Mouse (Mus musculus): Measurements from ENCODE around the gene Amt. TPM values are rescaled to one million over a fixed set of nuclear protein-coding genes. Genes with fewer than 3 reads are reported as not detected.
"Not testable (repeated sequence)": the region's sequence is repeated elsewhere in the genome, so short reads cannot be mapped to it uniquely, and the experiment has no call there.

Amt gene
- total and polyA plus RNA-seq, 2 experiments from 2014 or later, result 22.5 to 28.5 TPM

DNA sequence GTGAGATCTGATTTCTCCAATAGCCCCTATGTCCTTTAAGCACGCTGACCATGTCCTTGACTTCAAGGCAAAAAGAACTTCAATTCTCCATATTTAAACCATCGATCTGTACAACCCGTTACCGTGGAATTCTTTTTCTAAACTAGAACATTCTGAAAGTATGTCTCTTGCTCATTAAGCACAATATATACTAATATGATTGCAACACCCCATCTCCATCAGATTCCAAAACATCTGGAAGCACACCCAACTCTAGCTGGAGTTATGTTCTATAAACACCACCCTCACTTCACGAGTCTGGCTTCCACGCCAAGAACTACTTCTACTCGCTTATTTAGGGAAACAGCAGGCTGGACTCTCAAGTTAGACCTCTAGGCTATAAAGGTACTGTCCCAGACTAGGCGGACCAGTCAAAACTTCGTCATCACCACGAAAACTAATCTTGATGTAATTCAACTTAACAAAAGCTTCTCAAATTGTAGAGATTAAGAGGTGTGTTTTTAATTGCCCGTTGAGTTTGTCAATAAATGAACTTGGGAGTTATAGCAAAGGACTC is 34.1 kb upstream of the Amt start:
- peaks cover 19% of the 10 kb centered on the region for H3K4me1 ChIP-seq (ENCODE audit: insufficient read depth, low read length)
- DNase-seq (ENCODE audit: low spot score) (no peak), ATAC-seq (no peak)
- H3K4me2 ChIP-seq (ENCODE audit: low read depth, low read length), result peak overlapping the region; percentile 73
- H3K27me3 ChIP-seq (ENCODE audit: insufficient read depth, low read length), result no peaks in the 10 kb centered on the region
- WGBS, result 40% methylated on average over 11 of the region's 11 CpGs
- peak overlapping the region; percentile 98 for H3K9ac ChIP-seq (replicated peaks; ENCODE audit: low read length)
- TF ChIP-seq CTCF (IDR thresholded peaks at IDR 0.05; ENCODE audit: low read depth), result no peak
- peak overlapping the region; percentile 95 for H3K4me3 ChIP-seq (ENCODE audit: low read length)
- no peaks in the 10 kb centered on the region for H3K36me3 ChIP-seq (ENCODE audit: insufficient read depth, low read length)
- H3K9me3 ChIP-seq (ENCODE audit: low read length), result no peaks in the 10 kb centered on the region
- peak overlapping the region; percentile 96; the same call in 1 of the 2 replicates for H3K27ac ChIP-seq

DNA sequence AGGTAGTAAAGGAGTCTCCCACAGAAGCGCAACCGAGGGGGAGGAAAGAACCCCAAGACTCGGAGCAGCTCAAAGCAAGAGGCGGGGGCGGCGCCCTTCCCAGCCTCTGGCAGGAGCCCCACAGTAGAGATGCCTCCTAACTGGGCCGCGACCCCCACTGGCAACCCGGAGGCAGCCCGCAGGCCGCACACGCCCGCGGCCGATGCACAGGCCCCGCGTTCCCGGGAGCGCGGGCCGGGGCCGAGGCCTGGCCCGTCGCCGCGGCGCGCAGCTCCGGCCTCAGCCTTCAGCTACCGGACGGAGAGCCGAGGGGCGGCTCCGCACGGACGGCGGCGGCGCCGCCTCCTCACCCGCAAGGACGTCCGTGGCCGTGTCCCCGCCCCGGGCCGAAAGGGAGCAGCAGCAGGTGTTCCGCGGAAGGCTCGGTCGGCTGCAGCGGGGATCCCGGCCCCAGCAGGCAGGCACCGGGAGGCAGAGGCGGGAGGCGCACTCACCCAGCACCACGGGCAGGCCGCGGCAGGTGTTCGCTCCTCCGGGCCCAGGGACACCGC is 33.4 kb upstream of the Amt start:
- Histone ChIP-seq H3K27me3 (ENCODE audit: insufficient read depth, low read length) (no peaks in the 10 kb centered on the region), H3K9me3 (ENCODE audit: low read length) (no peaks in the 10 kb centered on the region), H3K4me1 (ENCODE audit: insufficient read depth, low read length) (peaks cover 19% of the 10 kb centered on the region), H3K36me3 (ENCODE audit: insufficient read depth, low read length) (no peaks in the 10 kb centered on the region), H3K4me3 (ENCODE audit: low read length) (peak overlapping the region; percentile 95), H3K27ac (peak overlapping the region; percentile 96), H3K9ac (replicated peaks; ENCODE audit: low read length) (peak overlapping the region; percentile 98), H3K4me2 (ENCODE audit: low read depth, low read length) (peak overlapping the region; percentile 73)
- ATAC-seq (peak; percentile 47), DNase-seq (ENCODE audit: low spot score) (peak; percentile 66)
- TF ChIP-seq CTCF (IDR thresholded peaks at IDR 0.05; ENCODE audit: low read depth), result no peak
- under 1% methylated on average over 59 of the region's 62 CpGs for WGBS

DNA sequence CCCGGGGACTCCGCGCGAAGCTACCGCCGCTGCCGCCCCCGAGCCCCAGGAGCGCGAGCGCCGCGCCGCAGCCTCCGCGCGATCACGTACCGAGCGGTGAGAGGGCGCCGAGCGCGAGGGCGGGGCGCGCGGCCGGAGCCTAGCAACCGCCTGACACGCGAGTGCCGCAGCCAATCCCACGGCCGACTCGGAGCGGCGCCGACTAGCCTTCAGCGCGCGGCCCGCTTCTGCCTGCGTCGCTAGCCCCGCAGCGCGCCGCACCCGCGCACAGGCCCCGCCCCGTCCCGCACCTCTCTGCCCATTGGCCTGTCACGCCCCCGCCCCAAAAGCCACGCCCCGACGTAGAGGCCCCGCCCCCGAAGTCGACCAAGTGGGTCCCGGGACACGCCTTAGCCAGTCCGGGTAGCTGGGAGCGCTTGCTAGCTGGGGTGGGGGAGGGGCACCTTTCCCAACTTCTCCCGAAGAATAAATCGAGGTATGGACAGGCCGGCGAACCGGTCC is 32.9 kb upstream of the Amt start, which contains the start of gene Dag1:
TSS of gene Dag1 (minus strand) at position 269 of the 501 bp plus-strand sequence.
- Histone ChIP-seq H3K9ac (replicated peaks; ENCODE audit: low read length) (peak within 1 kb of the TSS; percentile 98), H3K4me1 (ENCODE audit: insufficient read depth, low read length) (peaks cover 19% of the 10 kb centered on the region), H3K27me3 (ENCODE audit: insufficient read depth, low read length) (no peaks in the 10 kb centered on the region), H3K27ac (peak within 1 kb of the TSS; percentile 96), H3K4me3 (ENCODE audit: low read length) (peak within 1 kb of the TSS; percentile 95), H3K9me3 (ENCODE audit: low read length) (no peaks in the 10 kb centered on the region), H3K4me2 (ENCODE audit: low read depth, low read length) (peak within 1 kb of the TSS; percentile 73), H3K36me3 (ENCODE audit: insufficient read depth, low read length) (no peaks in the 10 kb centered on the region)
- ATAC-seq (peak; percentile 99), DNase-seq (ENCODE audit: low spot score) (peak; percentile 98)
- WGBS, result under 1% methylated on average over 60 of the region's 71 CpGs
- 0 out of 2 replicates have a peak, but pooled peaks have one; percentile 20 for TF ChIP-seq CTCF (IDR thresholded peaks at IDR 0.05; ENCODE audit: low read depth)

DNA sequence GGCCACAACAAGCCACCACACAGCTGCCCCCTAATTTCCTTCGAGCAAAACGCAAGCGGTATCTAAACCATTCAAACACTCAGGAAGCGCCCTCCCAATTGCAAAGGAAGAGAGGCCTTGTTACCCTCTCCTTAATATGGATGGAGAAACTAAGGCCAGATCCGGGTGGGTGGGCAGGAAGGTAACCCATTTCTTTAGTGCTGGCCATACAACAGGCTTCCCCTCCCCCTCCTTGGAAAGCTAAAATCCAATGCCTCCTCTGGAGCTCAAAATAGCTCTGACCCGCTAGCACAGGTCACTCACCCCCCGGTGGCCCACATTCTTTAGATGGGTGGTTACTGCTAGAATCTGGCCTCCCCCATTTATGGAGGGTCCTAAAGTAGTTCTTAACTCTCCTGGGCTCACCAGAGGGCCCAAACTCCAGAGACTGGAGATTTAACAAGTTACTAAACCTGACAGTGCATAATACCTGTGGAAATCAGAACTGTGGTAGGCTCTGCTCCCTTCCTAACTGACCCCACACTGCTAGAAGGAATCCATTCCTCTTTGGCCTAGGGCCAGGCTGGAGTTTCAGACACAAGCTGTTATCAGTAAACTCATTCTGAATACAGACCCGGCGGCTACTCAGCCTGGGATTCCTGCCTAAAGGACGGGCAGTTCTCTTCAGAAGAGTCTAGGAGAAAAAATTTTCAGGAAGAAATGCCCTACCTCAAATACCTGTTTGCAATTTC is 32.3 kb upstream of the Amt start:
- Histone ChIP-seq H3K4me3 (ENCODE audit: low read length) (peak overlapping the region; percentile 95), H3K27ac (peak overlapping the region; percentile 96), H3K4me1 (ENCODE audit: insufficient read depth, low read length) (peaks cover 19% of the 10 kb centered on the region), H3K27me3 (ENCODE audit: insufficient read depth, low read length) (no peaks in the 10 kb centered on the region), H3K9me3 (ENCODE audit: low read length) (no peaks in the 10 kb centered on the region), H3K4me2 (ENCODE audit: low read depth, low read length) (peak overlapping the region; percentile 73), H3K9ac (replicated peaks; ENCODE audit: low read length) (peak overlapping the region; percentile 98), H3K36me3 (ENCODE audit: insufficient read depth, low read length) (no peaks in the 10 kb centered on the region)
- WGBS, result 16% methylated on average over 10 of the region's 10 CpGs
- DNase-seq (ENCODE audit: low spot score) (peak; percentile 20), ATAC-seq (no peak)
- TF ChIP-seq CTCF (IDR thresholded peaks at IDR 0.05; ENCODE audit: low read depth), result no peak; the same call in 1 of the 2 replicates

DNA sequence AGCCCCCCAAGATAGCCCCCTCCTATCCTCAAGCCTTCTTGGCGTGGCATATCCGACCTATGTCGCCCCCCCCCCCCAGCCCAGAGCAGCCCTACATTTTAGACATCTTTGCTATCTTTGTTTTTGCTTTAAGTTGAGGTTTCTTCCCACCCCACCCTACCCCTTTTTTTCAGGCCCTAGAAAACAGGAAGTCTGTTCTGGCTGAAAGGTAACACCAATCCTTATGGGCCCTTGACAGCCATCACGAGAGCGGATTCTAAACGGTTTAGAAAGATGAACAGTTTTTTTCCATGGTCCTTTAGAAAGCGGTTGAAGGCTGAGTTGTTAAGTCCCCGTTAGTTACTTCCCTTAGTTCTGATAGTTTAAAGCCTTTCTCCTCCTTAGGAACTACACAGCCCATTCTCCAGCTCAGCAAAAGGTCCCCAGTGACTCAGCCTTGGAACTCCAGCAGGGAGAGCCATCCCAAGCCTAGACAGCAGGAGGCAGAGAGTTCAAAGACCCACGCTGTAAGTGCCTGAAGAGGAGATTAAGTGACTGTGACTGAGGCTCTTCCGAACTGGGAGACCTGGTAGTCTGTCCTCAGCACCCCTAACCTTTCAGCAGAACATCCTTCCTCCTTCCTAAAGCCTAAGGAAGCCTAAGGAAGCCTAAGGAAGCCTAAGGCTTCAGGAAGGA is 30.3 kb upstream of the Amt start:
- no peaks in the 10 kb centered on the region for H3K9me3 ChIP-seq (ENCODE audit: low read length)
- DNase-seq (ENCODE audit: low spot score) (no peak), ATAC-seq (no peak)
- H3K27ac ChIP-seq, result no peak overlapping the region
- 71% methylated on average over 10 of the region's 10 CpGs for WGBS
- no peak overlapping the region for H3K9ac ChIP-seq (replicated peaks; ENCODE audit: low read length)
- H3K36me3 ChIP-seq (ENCODE audit: insufficient read depth, low read length), result no peaks in the 10 kb centered on the region
- H3K4me1 ChIP-seq (ENCODE audit: insufficient read depth, low read length), result peaks cover 18% of the 10 kb centered on the region
- no peaks in the 10 kb centered on the region for H3K27me3 ChIP-seq (ENCODE audit: insufficient read depth, low read length)
- no peak for TF ChIP-seq CTCF (IDR thresholded peaks at IDR 0.05; ENCODE audit: low read depth)
- no peak overlapping the region for H3K4me3 ChIP-seq (ENCODE audit: low read length)
- no peak overlapping the region for H3K4me2 ChIP-seq (ENCODE audit: low read depth, low read length)

DNA sequence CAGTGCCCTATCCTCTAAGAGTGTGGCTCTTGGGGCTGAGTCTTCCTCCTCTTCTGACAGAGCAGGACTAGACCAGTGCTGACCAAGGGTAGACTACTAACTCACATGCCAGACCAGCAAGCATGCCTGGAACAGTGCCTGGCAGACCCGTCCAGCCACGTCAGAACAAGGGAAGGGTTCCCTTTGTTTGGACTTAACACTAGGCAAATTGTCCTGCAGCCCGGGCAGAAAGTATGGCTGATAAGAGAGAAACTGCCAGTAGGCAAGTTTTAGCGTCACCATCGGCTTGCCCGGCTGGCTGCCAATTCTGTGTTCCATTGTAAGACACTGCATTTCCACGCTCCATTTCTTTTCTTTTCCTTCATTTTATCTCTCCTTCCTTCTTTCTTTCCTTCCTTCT is 29.0 kb upstream of the Amt start:
- no peak overlapping the region for H3K4me3 ChIP-seq (ENCODE audit: low read length)
- H3K4me1 ChIP-seq (ENCODE audit: insufficient read depth, low read length), result peaks cover 6% of the 10 kb centered on the region
- H3K9me3 ChIP-seq (ENCODE audit: low read length), result no peaks in the 10 kb centered on the region
- no peak overlapping the region for H3K4me2 ChIP-seq (ENCODE audit: low read depth, low read length)
- 57% methylated on average over 7 of the region's 7 CpGs for WGBS
- DNase-seq (ENCODE audit: low spot score) (no peak), ATAC-seq (no peak)
- H3K36me3 ChIP-seq (ENCODE audit: insufficient read depth, low read length), result no peaks in the 10 kb centered on the region
- H3K9ac ChIP-seq (replicated peaks; ENCODE audit: low read length), result no peak overlapping the region
- no peaks in the 10 kb centered on the region for H3K27me3 ChIP-seq (ENCODE audit: insufficient read depth, low read length)
- H3K27ac ChIP-seq, result no peak overlapping the region
- TF ChIP-seq CTCF (IDR thresholded peaks at IDR 0.05; ENCODE audit: low read depth), result no peak

DNA sequence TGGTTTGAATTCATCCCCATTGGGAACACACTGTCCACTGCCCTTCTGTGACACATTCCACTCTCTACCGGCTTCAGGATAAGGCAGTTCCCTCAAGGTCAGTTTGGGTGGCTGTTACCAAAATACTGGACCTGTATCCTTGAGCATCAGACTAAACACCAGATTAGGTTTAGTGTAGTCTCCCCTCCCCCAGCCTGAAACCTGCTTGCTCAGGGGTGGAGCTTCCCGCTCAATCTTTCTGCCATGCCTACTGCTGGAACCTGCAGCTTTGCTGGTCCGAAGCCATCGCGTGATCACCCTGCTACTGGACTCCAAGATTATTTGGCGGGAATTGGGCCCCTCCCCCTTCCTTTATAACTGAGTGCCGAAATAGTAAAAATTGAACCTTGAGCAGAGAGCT is 28.0 kb upstream of the Amt start:
- not testable (repeated sequence) for H3K27me3 ChIP-seq (ENCODE audit: insufficient read depth, low read length); H3K4me2 ChIP-seq (ENCODE audit: low read depth, low read length); DNase-seq (ENCODE audit: low spot score); H3K4me1 ChIP-seq (ENCODE audit: insufficient read depth, low read length); H3K9me3 ChIP-seq (ENCODE audit: low read length); ATAC-seq; H3K27ac ChIP-seq; H3K9ac ChIP-seq (replicated peaks; ENCODE audit: low read length); H3K4me3 ChIP-seq (ENCODE audit: low read length); H3K36me3 ChIP-seq (ENCODE audit: insufficient read depth, low read length)
- 82% methylated on average over 6 of the region's 7 CpGs for WGBS
